Mouse (Mus musculus) thymus, adult 2 months (tissue): Measurements from ENCODE around the gene Akap2. TPM values are rescaled to one million over a fixed set of nuclear protein-coding genes. Genes with fewer than 3 reads are reported as not detected.

ENCODE experiments used
- DNase-seq: peaks from one replicate; pipeline ENCODE4 v3.0.0; 2021
- H3K27ac ChIP-seq: fragments of 200-500 bp; 2 replicates; pipeline ENCODE4 v1.5.1; 2012; ENCODE audit warnings: low read length, control low read depth; ENCODE audit not compliant: control insufficient read depth, insufficient read depth
- H3K27me3 ChIP-seq: fragments of 200-500 bp; 2 replicates; pipeline ENCODE4 v1.6.1; 2012; ENCODE audit warnings: mild to moderate bottlenecking, low read length, moderate library complexity, mixed read lengths; ENCODE audit not compliant: control insufficient read depth, insufficient read depth
- H3K36me3 ChIP-seq: fragments of 200-500 bp; 2 replicates; pipeline ENCODE4 v1.6.1; 2012; ENCODE audit warnings: mild to moderate bottlenecking, low read length, moderate library complexity; ENCODE audit not compliant: control insufficient read depth, insufficient read depth
- H3K4me1 ChIP-seq: fragments of 200-500 bp; replicated peaks from 2 replicates; pipeline ENCODE4 v1.6.1; 2012; ENCODE audit warnings: low read length; ENCODE audit not compliant: control insufficient read depth, insufficient read depth
- H3K4me3 ChIP-seq: fragments of 200-500 bp; 2 replicates; pipeline ENCODE4 v1.5.1; 2012; ENCODE audit warnings: mild to moderate bottlenecking, low read length, control low read depth, moderate library complexity; ENCODE audit not compliant: control insufficient read depth, insufficient read depth
- CTCF ChIP-seq: fragments of 200-500 bp; IDR thresholded peaks from 2 replicates; pipeline ENCODE4 v1.5.1; 2012; ENCODE audit warnings: mild to moderate bottlenecking, control low read depth, low read length, moderate library complexity, borderline replicate concordance; ENCODE audit not compliant: control insufficient read depth, poor library complexity, insufficient read depth; ENCODE audit errors: extremely low read depth
- POLR2A ChIP-seq: fragments of 200-500 bp; IDR thresholded peaks from 2 replicates; pipeline ENCODE4 v1.6.1; 2012; ENCODE audit warnings: mild to moderate bottlenecking, low read length, control low read depth, moderate library complexity; ENCODE audit not compliant: control insufficient read depth, poor library complexity, insufficient read depth; ENCODE audit errors: extremely low read depth
- WGBS: fragments of 180-500 bp; shearing (Covaris S2); methylation state at CpG from one replicate; pipeline ENCODE4 v1.1.7; 2018; 5-methylcytosine and 5-hydroxymethylcytosine counted together
- polyA plus RNA-seq: library from polyadenylated mRNA; depleted of rRNA; stranded (reverse); fragments of >200 nt; gene quantifications from 2 replicates; pipeline ENCODE4 v1.2.3, GENCODE M21; 2012

Akap2 gene
- polyA plus RNA-seq, 1 experiment = 99.2 TPM

DNA sequence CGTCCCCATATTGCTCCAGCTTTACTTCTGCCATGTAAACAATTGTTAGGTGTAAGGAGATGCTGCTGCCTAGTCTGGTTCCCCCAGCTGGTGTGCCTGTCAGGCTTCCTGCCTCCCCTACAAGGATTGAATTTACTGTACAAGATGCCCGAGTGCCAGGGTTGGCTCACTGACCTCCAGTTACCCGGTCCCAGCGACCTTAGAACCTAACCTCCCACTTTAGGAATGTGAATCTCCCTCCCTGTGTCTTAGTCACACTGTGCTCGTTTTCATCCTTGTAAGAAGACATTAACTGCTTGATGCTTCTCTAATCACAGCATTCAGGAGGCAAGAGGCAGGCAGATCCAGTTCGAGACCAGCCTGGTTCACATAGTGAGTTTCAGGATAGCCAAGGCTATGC is 143.7 kb downstream of the Akap2 start:
- DNase-seq = no peak
- TF ChIP-seq POLR2A (no peak), CTCF (no peak)
- no peaks in the 10 kb centered on the region for H3K27me3 ChIP-seq
- WGBS = 88% methylated on average over 6 of the region's 6 CpGs
- peaks cover 13% of the 10 kb centered on the region for H3K36me3 ChIP-seq
- peaks cover 2% of the 10 kb centered on the region; the same call in 1 of the 2 replicates for H3K4me1 ChIP-seq
- no peak overlapping the region for H3K27ac ChIP-seq
- H3K4me3 ChIP-seq = no peak overlapping the region

DNA sequence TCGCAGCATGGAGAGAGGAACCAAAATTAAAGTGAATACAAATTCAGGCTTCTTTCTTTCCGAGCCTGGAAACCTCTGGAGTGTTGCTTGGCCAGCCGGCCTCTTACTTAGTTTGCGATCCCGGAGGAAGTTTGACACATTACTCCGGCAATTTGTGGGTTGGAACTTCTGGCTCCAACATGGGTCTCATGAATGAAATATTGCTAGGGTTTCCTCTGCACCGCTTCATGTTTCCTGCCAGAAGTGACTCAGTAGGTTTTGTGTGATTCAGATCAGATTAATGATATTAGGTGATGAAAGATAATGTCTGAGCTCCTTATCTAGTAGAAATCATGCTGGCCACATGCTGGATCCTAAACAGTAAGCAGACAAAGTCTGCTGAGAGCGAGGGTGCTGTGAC is 144.4 kb downstream of the Akap2 start:
- no peak for TF ChIP-seq CTCF
- TF ChIP-seq POLR2A = no peak
- no peaks in the 10 kb centered on the region for H3K27me3 ChIP-seq
- WGBS = 28% methylated on average over 8 of the region's 8 CpGs
- DNase-seq = no peak
- no peak overlapping the region for H3K27ac ChIP-seq
- peaks cover 6% of the 10 kb centered on the region for H3K36me3 ChIP-seq
- H3K4me3 ChIP-seq = no peak overlapping the region
- peaks cover 5% of the 10 kb centered on the region for H3K4me1 ChIP-seq

DNA sequence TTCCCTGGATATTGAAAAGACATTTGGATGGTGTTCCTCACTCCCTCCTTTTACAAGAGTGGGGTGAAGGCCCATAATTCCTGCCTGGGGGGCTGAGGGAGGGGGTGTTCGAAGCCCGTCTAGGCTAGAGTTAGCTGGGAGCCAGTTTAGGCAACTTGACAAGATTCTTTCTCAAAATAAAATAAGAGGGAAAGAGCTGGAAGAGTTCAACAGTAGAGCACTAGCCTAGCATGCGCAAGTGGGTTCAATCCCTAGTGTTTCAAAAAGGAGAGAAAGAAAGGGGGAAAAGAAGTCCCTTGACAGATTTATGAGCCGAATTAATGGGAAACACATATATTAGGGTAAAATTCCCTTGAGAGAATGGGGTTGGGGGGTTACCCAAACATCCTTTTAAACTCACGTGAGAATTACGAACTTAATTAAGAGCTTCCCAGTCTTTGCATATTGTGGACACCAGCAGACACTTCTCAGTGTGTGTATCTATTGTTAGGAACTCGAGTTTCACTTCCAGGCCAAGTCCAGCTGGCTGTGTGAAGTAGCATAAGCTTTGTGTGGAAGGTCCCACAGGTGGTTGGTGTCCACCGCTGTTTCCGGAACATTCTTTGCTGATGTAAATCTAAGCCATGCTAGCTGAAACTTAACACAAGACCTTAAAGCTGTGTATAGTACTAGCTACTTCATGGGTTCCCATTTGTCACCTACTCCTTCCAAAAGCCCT is 145.0 kb downstream of the Akap2 start:
- H3K4me1 ChIP-seq = peaks cover 9% of the 10 kb centered on the region
- 71% methylated on average over 9 of the region's 9 CpGs for WGBS
- H3K27ac ChIP-seq = no peak overlapping the region
- no peak overlapping the region for H3K4me3 ChIP-seq
- TF ChIP-seq CTCF = no peak
- TF ChIP-seq POLR2A = no peak
- no peaks in the 10 kb centered on the region for H3K27me3 ChIP-seq
- DNase-seq = no peak
- peaks cover under 1% of the 10 kb centered on the region; the same call in 1 of the 2 replicates for H3K36me3 ChIP-seq

DNA sequence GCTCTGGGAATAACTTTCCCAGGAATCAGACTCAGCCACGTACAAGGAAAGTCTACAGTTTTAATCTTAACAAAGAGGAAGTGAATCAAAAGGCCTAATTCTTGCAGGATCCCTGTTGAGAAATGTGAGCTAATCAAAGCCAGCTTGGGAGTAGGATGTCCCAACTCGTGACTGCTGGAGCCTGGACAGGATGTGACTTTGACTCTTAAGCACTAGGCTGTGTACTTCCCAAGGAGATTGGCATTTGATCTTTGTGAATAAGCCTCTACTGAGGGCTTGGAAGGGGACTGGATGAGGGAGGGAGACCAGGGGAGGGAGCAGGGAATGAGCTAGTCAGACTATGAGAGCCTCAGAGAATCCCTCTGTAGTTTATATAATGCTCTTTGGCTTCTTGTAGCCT is 148.6 kb downstream of the Akap2 start:
- no peak overlapping the region for H3K4me3 ChIP-seq

DNA sequence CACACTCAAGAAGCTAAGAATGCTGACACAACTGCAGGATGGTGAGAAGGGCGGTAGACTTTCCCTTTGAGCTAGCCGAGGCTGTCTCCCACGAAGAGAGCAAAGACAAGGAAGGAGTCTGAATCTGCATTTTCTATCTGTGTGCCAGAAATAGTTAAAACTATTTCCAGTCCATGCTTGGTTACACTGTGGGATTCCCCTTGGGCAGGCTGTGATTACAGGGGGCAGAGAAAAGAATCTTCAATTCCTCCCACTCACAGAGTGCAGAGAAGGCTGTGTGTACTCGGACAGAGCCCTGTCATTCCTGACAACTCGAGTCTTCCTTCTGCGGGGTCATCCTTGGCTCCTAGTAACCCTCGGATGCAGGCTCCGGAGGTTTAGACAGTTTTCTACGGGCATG is 149.5 kb downstream of the Akap2 start:
- H3K36me3 ChIP-seq = no peaks in the 10 kb centered on the region
- WGBS = 49% methylated on average over 9 of the region's 9 CpGs
- H3K27ac ChIP-seq = peak overlapping the region; percentile 58
- no peak overlapping the region for H3K4me3 ChIP-seq
- H3K4me1 ChIP-seq = peaks cover 9% of the 10 kb centered on the region
- no peak for TF ChIP-seq POLR2A
- TF ChIP-seq CTCF = no peak
- no peak for DNase-seq
- no peaks in the 10 kb centered on the region for H3K27me3 ChIP-seq

More for the DNA sequence above, 148.6 kb downstream of the Akap2 start:
- no peaks in the 10 kb centered on the region for H3K27me3 ChIP-seq
- no peaks in the 10 kb centered on the region for H3K36me3 ChIP-seq
- DNase-seq = no peak
- no peak overlapping the region for H3K27ac ChIP-seq
- 41% methylated on average over 2 of the region's 2 CpGs for WGBS
- TF ChIP-seq CTCF (no peak), POLR2A (no peak)
- H3K4me1 ChIP-seq = peaks cover 9% of the 10 kb centered on the region

GRCm38 (mm10) chr4:57867454-57867853 is 150.0 kb downstream of the Akap2 start:
- H3K36me3 ChIP-seq = no peaks in the 10 kb centered on the region
- peaks cover 9% of the 10 kb centered on the region for H3K4me1 ChIP-seq
- TF ChIP-seq CTCF (no peak), POLR2A (no peak)
- H3K27ac ChIP-seq = no peak overlapping the region; the same call in 1 of the 2 replicates
- 4% methylated on average over 10 of the region's 10 CpGs for WGBS
- DNase-seq = peak; percentile 42
- H3K4me3 ChIP-seq = no peak overlapping the region
- no peaks in the 10 kb centered on the region for H3K27me3 ChIP-seq
